Mouse (Mus musculus): Measurements from ENCODE around the gene Gm9603.
"Not testable (repeated sequence)": the region's sequence is repeated elsewhere in the genome, so short reads cannot be mapped to it uniquely, and the experiment has no call there.

The Gm9603 gene

DNA sequence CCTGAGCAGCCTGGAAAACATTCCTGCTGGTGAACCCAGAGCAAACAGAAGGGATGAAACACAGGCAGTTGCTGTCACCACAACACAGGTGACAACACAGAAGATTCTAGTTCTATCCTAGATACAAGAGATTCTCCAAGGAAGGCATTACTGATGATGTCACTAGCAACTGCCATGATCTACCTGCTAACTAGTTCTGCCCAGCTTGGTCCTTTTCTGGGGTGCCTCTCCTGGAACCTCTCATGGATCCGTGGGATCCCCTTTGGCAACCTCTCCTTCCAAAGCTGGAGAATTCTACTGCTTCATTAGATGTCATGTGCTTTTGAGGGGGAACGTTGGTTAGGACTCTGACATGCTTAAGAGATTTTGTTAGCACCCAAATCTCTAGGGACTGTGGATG, at the start of gene Gm9603:
Gene Gm9603, minus strand, starts transcription at position 101 of the 400 bp plus-strand sequence.
- not testable (repeated sequence) for DNase-seq

DNA sequence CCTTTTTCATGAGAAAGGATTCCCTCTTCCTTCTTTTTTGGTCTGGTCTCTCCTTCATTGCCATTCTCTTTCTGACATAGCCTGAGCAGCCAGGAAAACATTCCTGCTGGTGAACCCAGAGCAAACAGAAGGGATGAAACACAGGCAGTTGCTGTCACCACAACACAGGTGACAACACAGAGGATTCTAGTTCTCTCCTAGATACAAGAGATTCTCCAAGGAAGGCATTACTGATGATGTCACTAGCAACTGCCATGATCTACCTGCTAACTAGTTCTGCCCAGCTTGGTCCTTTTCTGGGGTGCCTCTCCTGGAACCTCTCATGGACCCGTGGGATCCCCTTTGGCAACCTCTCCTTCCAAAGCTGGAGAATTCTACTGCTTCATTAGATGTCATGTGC, 54.3 kb downstream of the Gm9603 start, which contains the start of gene Gm8265:
Gene Gm8265, minus strand, starts transcription at position 101 of the 400 bp plus-strand sequence.
- not testable (repeated sequence) for DNase-seq
